Mouse (Mus musculus) erythroid progenitor cell, adult 5-6 weeks (primary cell): ENCODE data around the gene Mlx. TPM values are rescaled to one million over a fixed set of nuclear protein-coding genes. Genes with fewer than 3 reads are reported as not detected.
A peak's percentile ranks its signal among the peaks of the same experiment; 100 is the strongest.

ENCODE experiments used
- ATAC-seq: replicated peaks from 2 replicates; pipeline ENCODE4 v1.8.0; 2016; ENCODE audit warnings: moderate number of reproducible peaks, mild to moderate bottlenecking, moderate TSS enrichment, inconsistent platforms; ENCODE audit not compliant: poor library complexity, low FRiP score, severe bottlenecking
- total RNA-seq, 2 experiments: library from RNA; stranded (forward) in 1 of 2; stranded (reverse) in 1 of 2; fragments of 150-400 nt in 1 of 2; fragments of 186-747, 209-891 nt in 1 of 2; gene quantifications; 2 replicates each; pipeline versions ENCODE4 v1.2.3 to v1.2.4; 2015 to 2017; ENCODE audit warnings: low replicate concordance in 2 of 2

Mlx gene
- total RNA-seq, 2 experiments from 2014 or later = 16.8 to 43.6 TPM

- ATAC-seq = peak; percentile 90
Measured at GRCm38 (mm10) chr11:101063676-101064327, 23.3 kb upstream of the Mlx start.

GRCm38 (mm10) chr11:101064462-101064861 is 22.6 kb upstream of the Mlx start:
- no peak for ATAC-seq

GRCm38 (mm10) chr11:101065002-101065401 is 22.1 kb upstream of the Mlx start:
- ATAC-seq = no peak

GRCm38 (mm10) chr11:101066549-101067412 is 20.3 kb upstream of the Mlx start:
- peak; percentile 32 for ATAC-seq

GRCm38 (mm10) chr11:101069391-101070188 is 17.5 kb upstream of the Mlx start, which contains the start of gene Naglu:
Gene Naglu (plus strand): TSS chr11:101070012.
- ATAC-seq = peak; percentile 90

GRCm38 (mm10) chr11:101070189-101070527 is 16.9 kb upstream of the Mlx start:
- peak; percentile 56 for ATAC-seq

GRCm38 (mm10) chr11:101070987-101071386 is 16.1 kb upstream of the Mlx start:
- no peak for ATAC-seq

GRCm38 (mm10) chr11:101071810-101072428 is 15.2 kb upstream of the Mlx start:
- no peak for ATAC-seq

GRCm38 (mm10) chr11:101078121-101078520 is 9.0 kb upstream of the Mlx start, which contains the start of gene Hsd17b1:
Gene Hsd17b1 (plus strand): TSS chr11:101078411.
- no peak for ATAC-seq

GRCm38 (mm10) chr11:101079746-101080145 is 7.3 kb upstream of the Mlx start:
- no peak for ATAC-seq

- ATAC-seq = no peak
Measured at GRCm38 (mm10) chr11:101080421-101080820, 6.7 kb upstream of the Mlx start.

- no peak for ATAC-seq
Measured at GRCm38 (mm10) chr11:101081659-101082058, 5.4 kb upstream of the Mlx start.

- peak; percentile 73 for ATAC-seq
Measured at GRCm38 (mm10) chr11:101082208-101083082, 4.6 kb upstream of the Mlx start, which contains the start of gene Coasy. Gene Coasy (plus strand): TSS chr11:101082565.

- ATAC-seq = no peak
Measured at GRCm38 (mm10) chr11:101083083-101083697, 3.9 kb upstream of the Mlx start.

GRCm38 (mm10) chr11:101084246-101084645 is 2.8 kb upstream of the Mlx start:
- ATAC-seq = no peak

GRCm38 (mm10) chr11:101084811-101085210 is 2.3 kb upstream of the Mlx start:
- ATAC-seq = no peak

- no peak for ATAC-seq
Measured at GRCm38 (mm10) chr11:101085617-101086322, 1.3 kb upstream of the Mlx start.

- no peak for ATAC-seq
Measured at GRCm38 (mm10) chr11:101086323-101086674, 778 bp upstream of the Mlx start.
